Mouse (Mus musculus) lung, postnatal 4 days (tissue): ENCODE measurements around the gene Fndc10.
"Not testable (repeated sequence)": the region's sequence is repeated elsewhere in the genome, so short reads cannot be mapped to it uniquely, and the experiment has no call there.

Experiments
- DNase-seq, 2 experiments: peaks; one replicate each; pipeline ENCODE4 v3.0.0; 2021

Fndc10 gene

GRCm38 (mm10) chr4:155694111-155694481 is at the start of gene Fndc10:
Gene Fndc10 (plus strand): TSS chr4:155694342.
- DNase-seq: peak; percentile 66 to 71

GRCm38 (mm10) chr4:155645308-155645707 is 48.8 kb upstream of the Fndc10 start, which contains the start of gene Gm10563:
Gene Gm10563 (minus strand): TSS chr4:155645408.
- not testable (repeated sequence) for DNase-seq

- DNase-seq: no peak
These were observed 48.4 kb upstream of the Fndc10 start for GRCm38 (mm10) chr4:155645721-155646120.

- no peak for DNase-seq
These were observed 44.8 kb upstream of the Fndc10 start for GRCm38 (mm10) chr4:155649355-155649754.

- peak; percentile 66 to 79 for DNase-seq
These were observed 42.4 kb upstream of the Fndc10 start for GRCm38 (mm10) chr4:155651553-155652269.

GRCm38 (mm10) chr4:155652283-155653085 is 41.7 kb upstream of the Fndc10 start:
- no peak for DNase-seq

GRCm38 (mm10) chr4:155653086-155653450 is 41.1 kb upstream of the Fndc10 start, which contains the start of gene Mmp23:
Gene Mmp23 (minus strand): TSS chr4:155653384.
- peak; percentile 63 to 73 for DNase-seq

- peak; percentile 38 to 53 for DNase-seq
These were observed 40.5 kb upstream of the Fndc10 start for GRCm38 (mm10) chr4:155653451-155654182.

- no peak for DNase-seq
These were observed 40.0 kb upstream of the Fndc10 start for GRCm38 (mm10) chr4:155654183-155654455.

- peak; percentile 59 to 77 for DNase-seq
These were observed 39.5 kb upstream of the Fndc10 start for GRCm38 (mm10) chr4:155654456-155655298.

GRCm38 (mm10) chr4:155656214-155656751 is 37.9 kb upstream of the Fndc10 start:
- DNase-seq: no peak

- no peak for DNase-seq
These were observed 35.2 kb upstream of the Fndc10 start for GRCm38 (mm10) chr4:155658961-155659360.

- DNase-seq: no peak
These were observed 33.5 kb upstream of the Fndc10 start for GRCm38 (mm10) chr4:155660641-155661040.

GRCm38 (mm10) chr4:155666903-155667302 is 27.2 kb upstream of the Fndc10 start:
- no peak for DNase-seq

- peak; percentile 97 for DNase-seq
These were observed 25.2 kb upstream of the Fndc10 start, which contains the start of gene Mib2 for GRCm38 (mm10) chr4:155668689-155669597. Gene Mib2 (minus strand): TSS chr4:155669198.

GRCm38 (mm10) chr4:155669598-155670075 is 24.5 kb upstream of the Fndc10 start:
- DNase-seq: no peak

- not testable (repeated sequence) for DNase-seq
These were observed 23.9 kb upstream of the Fndc10 start for GRCm38 (mm10) chr4:155670236-155670635.

- no peak for DNase-seq
These were observed 22.1 kb upstream of the Fndc10 start for GRCm38 (mm10) chr4:155672082-155672481.

- DNase-seq: peak; percentile 24 to 47
These were observed 18.2 kb upstream of the Fndc10 start for GRCm38 (mm10) chr4:155675991-155676390.

- not testable (repeated sequence) for DNase-seq
These were observed 10.4 kb upstream of the Fndc10 start for GRCm38 (mm10) chr4:155683670-155684277.
